Mouse (Mus musculus) right cerebral cortex, postnatal 10 days (tissue): Measurements from ENCODE around the gene Rhoa.
A peak's percentile ranks its signal among the peaks of the same experiment; 100 is the strongest.
"Not testable (repeated sequence)": the region's sequence is repeated elsewhere in the genome, so short reads cannot be mapped to it uniquely, and the experiment has no call there.

Experiments used
- DNase-seq, 2 experiments: peaks; one replicate each; pipeline ENCODE4 v3.0.0; 2021; ENCODE audit warnings: low spot score in 2 of 2

Gene Rhoa

GRCm38 (mm10) chr9:108305629-108306520 is at the start of gene Rhoa, which contains the start of gene Tcta:
Rhoa (plus strand) TSS chr9:108306129.
Tcta (minus strand) TSS chr9:108306160.
- peak; percentile 99 to 100 for DNase-seq

- DNase-seq, result no peak
Measured at GRCm38 (mm10) chr9:108260526-108260925, 45.4 kb upstream of the Rhoa start.

DNA sequence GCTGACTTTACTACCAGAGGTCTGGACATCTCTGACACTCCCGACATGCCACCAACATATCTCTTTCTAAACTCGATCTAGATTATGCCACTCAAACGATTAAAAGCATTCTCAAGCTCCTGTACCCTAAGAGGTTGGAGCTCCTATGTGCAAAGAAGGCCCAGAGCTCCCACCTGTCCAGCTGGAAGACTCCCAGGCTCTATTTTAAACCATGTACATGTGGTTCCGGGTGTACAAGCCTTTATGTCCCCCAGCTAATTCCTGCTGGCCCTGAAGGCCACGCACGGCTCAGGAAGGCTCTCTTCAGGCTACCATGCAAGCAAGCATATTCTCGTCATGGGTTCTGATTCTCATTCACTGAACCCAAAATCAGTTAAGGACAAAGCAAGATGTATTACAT is 44.1 kb upstream of the Rhoa start:
- DNase-seq, result no peak

DNA sequence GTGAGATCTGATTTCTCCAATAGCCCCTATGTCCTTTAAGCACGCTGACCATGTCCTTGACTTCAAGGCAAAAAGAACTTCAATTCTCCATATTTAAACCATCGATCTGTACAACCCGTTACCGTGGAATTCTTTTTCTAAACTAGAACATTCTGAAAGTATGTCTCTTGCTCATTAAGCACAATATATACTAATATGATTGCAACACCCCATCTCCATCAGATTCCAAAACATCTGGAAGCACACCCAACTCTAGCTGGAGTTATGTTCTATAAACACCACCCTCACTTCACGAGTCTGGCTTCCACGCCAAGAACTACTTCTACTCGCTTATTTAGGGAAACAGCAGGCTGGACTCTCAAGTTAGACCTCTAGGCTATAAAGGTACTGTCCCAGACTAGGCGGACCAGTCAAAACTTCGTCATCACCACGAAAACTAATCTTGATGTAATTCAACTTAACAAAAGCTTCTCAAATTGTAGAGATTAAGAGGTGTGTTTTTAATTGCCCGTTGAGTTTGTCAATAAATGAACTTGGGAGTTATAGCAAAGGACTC is 43.4 kb upstream of the Rhoa start:
- DNase-seq, result no peak

- peak; percentile 59 to 65 for DNase-seq
Measured at GRCm38 (mm10) chr9:108263131-108263681, 42.7 kb upstream of the Rhoa start.

DNA sequence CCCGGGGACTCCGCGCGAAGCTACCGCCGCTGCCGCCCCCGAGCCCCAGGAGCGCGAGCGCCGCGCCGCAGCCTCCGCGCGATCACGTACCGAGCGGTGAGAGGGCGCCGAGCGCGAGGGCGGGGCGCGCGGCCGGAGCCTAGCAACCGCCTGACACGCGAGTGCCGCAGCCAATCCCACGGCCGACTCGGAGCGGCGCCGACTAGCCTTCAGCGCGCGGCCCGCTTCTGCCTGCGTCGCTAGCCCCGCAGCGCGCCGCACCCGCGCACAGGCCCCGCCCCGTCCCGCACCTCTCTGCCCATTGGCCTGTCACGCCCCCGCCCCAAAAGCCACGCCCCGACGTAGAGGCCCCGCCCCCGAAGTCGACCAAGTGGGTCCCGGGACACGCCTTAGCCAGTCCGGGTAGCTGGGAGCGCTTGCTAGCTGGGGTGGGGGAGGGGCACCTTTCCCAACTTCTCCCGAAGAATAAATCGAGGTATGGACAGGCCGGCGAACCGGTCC is 42.2 kb upstream of the Rhoa start, which contains the start of gene Dag1:
Gene Dag1, minus strand, starts transcription at position 269 of the 501 bp plus-strand sequence.
- peak; percentile 99 for DNase-seq

- peak; percentile 60 for DNase-seq
Measured at GRCm38 (mm10) chr9:108264191-108264921, 41.6 kb upstream of the Rhoa start.

- DNase-seq, result no peak
Measured at GRCm38 (mm10) chr9:108266261-108266935, 39.5 kb upstream of the Rhoa start.

- no peak for DNase-seq
Measured at GRCm38 (mm10) chr9:108267691-108268090, 38.2 kb upstream of the Rhoa start.

DNA sequence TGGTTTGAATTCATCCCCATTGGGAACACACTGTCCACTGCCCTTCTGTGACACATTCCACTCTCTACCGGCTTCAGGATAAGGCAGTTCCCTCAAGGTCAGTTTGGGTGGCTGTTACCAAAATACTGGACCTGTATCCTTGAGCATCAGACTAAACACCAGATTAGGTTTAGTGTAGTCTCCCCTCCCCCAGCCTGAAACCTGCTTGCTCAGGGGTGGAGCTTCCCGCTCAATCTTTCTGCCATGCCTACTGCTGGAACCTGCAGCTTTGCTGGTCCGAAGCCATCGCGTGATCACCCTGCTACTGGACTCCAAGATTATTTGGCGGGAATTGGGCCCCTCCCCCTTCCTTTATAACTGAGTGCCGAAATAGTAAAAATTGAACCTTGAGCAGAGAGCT is 37.2 kb upstream of the Rhoa start:
- not testable (repeated sequence) for DNase-seq

- no peak for DNase-seq
Measured at GRCm38 (mm10) chr9:108271941-108272340, 34.0 kb upstream of the Rhoa start.

GRCm38 (mm10) chr9:108272691-108273090 is 33.2 kb upstream of the Rhoa start:
- no peak for DNase-seq

DNA sequence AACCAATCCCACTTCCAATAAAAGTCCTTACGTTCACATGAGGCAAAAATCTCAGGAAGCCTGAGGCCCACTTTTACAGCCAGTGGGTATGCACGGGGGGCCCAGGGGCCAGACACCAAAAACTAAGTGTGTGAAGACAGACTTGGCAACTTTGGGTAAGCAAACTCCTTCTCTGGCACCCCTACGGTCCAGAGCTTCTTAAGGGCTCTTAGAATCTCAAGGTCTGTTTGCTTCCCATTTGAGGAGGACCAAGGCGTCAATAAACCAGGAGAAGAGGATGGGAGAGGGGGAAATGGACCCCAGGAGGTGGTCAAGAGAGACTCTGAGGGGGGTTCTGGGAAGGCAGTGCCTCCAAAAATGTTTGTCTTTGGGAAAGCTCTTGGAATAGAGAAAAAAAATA is 32.4 kb upstream of the Rhoa start:
- no peak for DNase-seq

- DNase-seq, result no peak
Measured at GRCm38 (mm10) chr9:108274476-108275330, 31.2 kb upstream of the Rhoa start.

DNA sequence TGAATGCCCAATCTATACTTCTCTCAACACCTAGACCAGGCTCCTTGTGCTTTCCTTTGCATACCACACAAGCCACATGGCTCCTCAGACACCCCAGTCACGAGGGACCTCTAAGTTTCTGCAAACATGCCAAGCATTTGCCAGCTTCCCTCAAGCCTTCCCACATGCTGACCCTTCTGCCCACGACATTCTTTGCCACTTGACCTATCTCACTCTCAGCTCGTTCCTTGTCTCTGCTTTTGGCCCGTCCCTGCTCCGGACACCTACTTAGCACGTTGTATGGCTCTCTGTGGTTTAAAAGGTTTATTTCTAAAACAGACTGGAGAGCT is 30.6 kb upstream of the Rhoa start:
- no peak for DNase-seq

- DNase-seq, result no peak
Measured at GRCm38 (mm10) chr9:108278697-108279450, 27.1 kb upstream of the Rhoa start.

DNA sequence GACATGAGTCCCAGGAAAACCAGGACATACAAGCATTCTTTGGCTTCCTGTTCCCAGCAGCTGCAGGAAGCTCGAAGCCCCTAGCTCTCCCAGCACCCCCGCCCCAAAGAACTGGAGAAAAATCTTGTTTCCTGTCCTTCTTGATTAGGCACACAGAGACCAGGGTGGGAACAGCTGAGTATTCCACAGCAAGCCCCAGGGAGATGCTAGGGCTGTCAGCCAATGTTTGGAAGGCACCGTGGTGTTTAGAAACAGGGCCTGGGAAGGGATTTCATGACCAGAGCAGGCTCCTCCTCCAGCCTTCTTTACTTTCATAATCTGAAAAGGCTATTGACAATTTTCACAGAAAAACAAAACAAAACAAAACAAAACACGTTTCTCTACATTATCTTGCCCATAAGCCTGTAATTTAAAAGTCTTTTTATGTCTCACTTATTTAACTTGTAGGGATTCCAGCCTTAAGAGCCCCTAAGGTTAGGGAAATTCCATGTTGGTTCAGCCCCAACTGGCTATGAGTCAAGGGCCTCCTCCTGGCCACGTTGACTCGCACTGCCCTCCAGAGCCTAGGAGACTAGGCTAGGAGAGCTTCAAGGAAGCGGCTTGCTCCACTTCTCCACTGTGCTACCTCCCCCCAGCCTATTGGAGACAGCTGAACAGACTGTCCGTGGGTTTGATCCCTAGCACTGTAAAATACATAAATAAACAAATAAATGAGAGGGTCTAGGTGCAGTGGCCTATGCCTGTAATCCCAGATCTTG is 25.7 kb upstream of the Rhoa start:
- DNase-seq, result peak in 1 of 2 experiments; percentile 49

GRCm38 (mm10) chr9:108284410-108284809 is 21.5 kb upstream of the Rhoa start:
- DNase-seq, result peak; percentile 67 to 75
